Mouse (Mus musculus) gastrocnemius, adult 2 months (tissue): ENCODE data around the gene Gm11938. TPM values are rescaled to one million over a fixed set of nuclear protein-coding genes. Genes with fewer than 3 reads are reported as not detected.
"Not testable (repeated sequence)": the region's sequence is repeated elsewhere in the genome, so short reads cannot be mapped to it uniquely, and the experiment has no call there.

Experiments
- DNase-seq: peaks from one replicate; pipeline ENCODE4 v3.0.0; 2022
- H3K27ac ChIP-seq: fragments of 200-600 bp; 2 replicates; pipeline ENCODE4 v1.8.1; 2022; ENCODE audit warnings: mild to moderate bottlenecking
- H3K4me3 ChIP-seq: fragments of 200-600 bp; 2 replicates; pipeline ENCODE4 v1.8.1; 2022; ENCODE audit warnings: mild to moderate bottlenecking, moderate library complexity
- CTCF ChIP-seq: fragments of 200-600 bp; IDR thresholded peaks from 2 replicates; pipeline ENCODE4 v1.8.1; 2022; ENCODE audit warnings: antibody characterized with exemption, mild to moderate bottlenecking, moderate library complexity
- intact Hi-C: fragments of 180-260 bp; cut with DNase I; formaldehyde crosslinking; loops from one replicate; pipeline ENCODE4 v1.15.1; 2025
- long read RNA-seq, 2 experiments: library from polyadenylated mRNA; stranded (forward); transcript quantifications; one replicate each; pipeline ENCODE4 v2.0.0; 2021
- total RNA-seq, 2 experiments: library from RNA; stranded (reverse); gene quantifications; 2 replicates each; pipeline ENCODE4 v1.2.3; 2021

The Gm11938 gene
- total RNA-seq = not detected
- long read RNA-seq, experiment 1 = 0 reads
- long read RNA-seq, experiment 2 = 0 reads

- DNase-seq, H3K27ac ChIP-seq, intact Hi-C loops, H3K4me3 ChIP-seq: not testable (repeated sequence)
These were observed at the start of gene Gm11938 for GRCm38 (mm10) chr11:99603208-99603607. Gm11938 (minus strand) TSS chr11:99603308.

GRCm38 (mm10) chr11:99650136-99650535 is 47.0 kb upstream of the Gm11938 start, which contains the start of gene Gm11555:
Gm11555 (minus strand) TSS chr11:99650236.
- Histone ChIP-seq H3K27ac (no peak within 1 kb of the TSS), H3K4me3 (no peak within 1 kb of the TSS)
- no peak for DNase-seq
- no peak for TF ChIP-seq CTCF
- intact Hi-C loops = no loop called here

GRCm38 (mm10) chr11:99646444-99646843 is 43.3 kb upstream of the Gm11938 start:
- no peak for TF ChIP-seq CTCF
- DNase-seq = peak; percentile 19
- intact Hi-C loops = no loop called here

GRCm38 (mm10) chr11:99644351-99644750 is 41.2 kb upstream of the Gm11938 start:
- Histone ChIP-seq H3K4me3 (no peak overlapping the region), H3K27ac (no peak overlapping the region)
- no peak for TF ChIP-seq CTCF
- intact Hi-C loops = no loop called here
- DNase-seq = no peak

More at GRCm38 (mm10) chr11:99646444-99646843, 43.3 kb upstream of the Gm11938 start:
- Histone ChIP-seq H3K27ac (no peak overlapping the region), H3K4me3 (no peak overlapping the region; the same call in 1 of the 2 replicates)

- H3K4me3 ChIP-seq, H3K27ac ChIP-seq, DNase-seq, intact Hi-C loops: not testable (repeated sequence)
These were observed 40.6 kb upstream of the Gm11938 start, which contains the start of gene Krtap4-7 for GRCm38 (mm10) chr11:99643635-99644139. Krtap4-7 (minus strand) TSS chr11:99644089.

GRCm38 (mm10) chr11:99640926-99641325 is 37.8 kb upstream of the Gm11938 start:
- Histone ChIP-seq H3K4me3 (no peak overlapping the region), H3K27ac (no peak overlapping the region)
- no peak for TF ChIP-seq CTCF
- intact Hi-C loops = no loop called here
- DNase-seq = no peak

GRCm38 (mm10) chr11:99637086-99637485 is 34.0 kb upstream of the Gm11938 start:
- DNase-seq = no peak
- no peak overlapping the region for H3K27ac ChIP-seq
- intact Hi-C loops = no loop called here
- TF ChIP-seq CTCF = no peak
- no peak overlapping the region for H3K4me3 ChIP-seq

- Histone ChIP-seq H3K4me3 (no peak within 1 kb of the TSS), H3K27ac (no peak within 1 kb of the TSS)
- TF ChIP-seq CTCF = no peak
- no peak for DNase-seq
- intact Hi-C loops = no loop called here
These were observed 31.6 kb upstream of the Gm11938 start, which contains the start of gene Krtap4-2 for GRCm38 (mm10) chr11:99634653-99635134. Krtap4-2 (minus strand) TSS chr11:99635084.

- no peak overlapping the region for H3K4me3 ChIP-seq
- H3K27ac ChIP-seq = no peak overlapping the region
- intact Hi-C loops = no loop called here
- no peak for DNase-seq
- no peak for TF ChIP-seq CTCF
These were observed 30.2 kb upstream of the Gm11938 start for GRCm38 (mm10) chr11:99633293-99633692.

GRCm38 (mm10) chr11:99630890-99631289 is 27.8 kb upstream of the Gm11938 start:
- H3K27ac ChIP-seq = no peak overlapping the region
- no peak for TF ChIP-seq CTCF
- no peak overlapping the region for H3K4me3 ChIP-seq
- DNase-seq = no peak
- intact Hi-C loops = no loop called here

GRCm38 (mm10) chr11:99628138-99628537 is 25.0 kb upstream of the Gm11938 start, which contains the start of gene Krtap4-1:
Krtap4-1 (minus strand) TSS chr11:99628238.
- intact Hi-C loops = no loop called here

GRCm38 (mm10) chr11:99620335-99620734 is 17.2 kb upstream of the Gm11938 start, which contains the start of gene Gm11562:
Gm11562 (minus strand) TSS chr11:99620435.
- intact Hi-C loops = no loop called here
- no peak within 1 kb of the TSS for H3K27ac ChIP-seq
- DNase-seq = no peak
- no peak within 1 kb of the TSS for H3K4me3 ChIP-seq
- no peak for TF ChIP-seq CTCF

More at GRCm38 (mm10) chr11:99628138-99628537, 25.0 kb upstream of the Gm11938 start, which contains the start of gene Krtap4-1:
- H3K4me3 ChIP-seq = no peak within 1 kb of the TSS
- no peak for TF ChIP-seq CTCF
- no peak within 1 kb of the TSS for H3K27ac ChIP-seq
- no peak for DNase-seq

- Histone ChIP-seq H3K4me3 (no peak within 1 kb of the TSS), H3K27ac (no peak within 1 kb of the TSS)
- no peak for DNase-seq
- intact Hi-C loops = no loop called here
- TF ChIP-seq CTCF = no peak
These were observed 11.8 kb upstream of the Gm11938 start, which contains the start of gene Krtap2-4 for GRCm38 (mm10) chr11:99614796-99615363. Krtap2-4 (minus strand) TSS chr11:99614846.

- DNase-seq, H3K27ac ChIP-seq: not testable (repeated sequence)
These were observed 7.0 kb upstream of the Gm11938 start, which contains the start of gene Gm11937 for GRCm38 (mm10) chr11:99610089-99610488. Gm11937 (minus strand) TSS chr11:99610189.

More at GRCm38 (mm10) chr11:99610089-99610488, 7.0 kb upstream of the Gm11938 start, which contains the start of gene Gm11937:
- H3K4me3 ChIP-seq, intact Hi-C loops: not testable (repeated sequence)
